In the genomic region with DNA sequence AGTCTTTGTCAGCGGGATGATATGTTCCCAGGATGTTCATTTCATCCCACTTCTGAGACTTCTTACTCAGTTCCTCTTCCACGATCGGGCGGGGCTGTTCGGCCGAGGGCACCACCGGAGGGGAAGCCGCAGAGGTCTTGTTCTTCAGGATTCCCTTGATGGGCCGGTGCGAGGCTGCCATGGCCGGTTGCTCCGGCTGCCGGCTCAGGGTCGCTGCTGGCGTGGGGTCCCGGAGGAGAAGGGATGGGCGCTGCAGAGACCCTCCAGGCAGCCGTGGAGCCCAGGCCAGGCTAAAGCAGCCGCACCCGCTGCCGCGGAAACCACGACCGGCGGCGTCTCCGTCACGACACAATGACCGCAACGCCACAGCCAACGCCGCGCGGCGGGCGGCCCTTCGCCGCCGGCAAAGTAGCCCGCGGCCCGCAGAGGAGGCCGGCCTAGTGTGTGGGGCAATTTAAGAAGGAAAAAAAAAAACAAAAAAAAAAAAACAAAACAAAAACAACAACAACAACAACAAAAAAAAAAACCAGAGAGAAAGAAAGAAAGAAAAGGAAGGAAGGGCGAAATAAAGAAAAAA, we compare ENCODE assay signal across 7 mouse cellular contexts. TPM values are rescaled to one million over a fixed set of nuclear protein-coding genes. Genes with fewer than 3 reads are reported as not detected.
DNase-seq lines count a peak whose midpoint lies in the region; ATAC-seq and TF ChIP-seq lines count a peak whose summit lies in the region.
"Not testable (repeated sequence)": the region's sequence is repeated elsewhere in the genome, so short reads cannot be mapped to it uniquely, and the experiment has no call there.

No protein-coding gene starts in this region.

- 2% methylated on average over 42 of the region's 44 CpGs for WGBS in forebrain, embryonic 12.5 days
- WGBS in heart, embryonic 16.5 days, result 2% methylated on average over 42 of the region's 44 CpGs
- 2% methylated on average over 42 of the region's 44 CpGs for WGBS in intestine, postnatal 0 days
- 1% methylated on average over 43 of the region's 44 CpGs for WGBS in limb, embryonic 14.5 days
- WGBS in midbrain, embryonic 10.5 days, result 2% methylated on average over 44 of the region's 44 CpGs
- WGBS in neural tube, embryonic 15.5 days, result 1% methylated on average over 44 of the region's 44 CpGs

- ATAC-seq in forebrain, embryonic 12.5 days (ENCODE audit: low FRiP score); heart, embryonic 16.5 days (replicated peaks; ENCODE audit: extremely low read depth, insufficient read depth, low FRiP score); intestine, postnatal 0 days; limb, embryonic 14.5 days (ENCODE audit: low FRiP score, low read depth); neural tube, embryonic 15.5 days (ENCODE audit: low FRiP score): not testable (repeated sequence)

- not testable (repeated sequence) for H3K4me1 ChIP-seq in forebrain, embryonic 12.5 days; heart, embryonic 16.5 days (ENCODE audit: control insufficient read depth, insufficient read depth, low read length); intestine, postnatal 0 days (replicated peaks; ENCODE audit: control insufficient read depth, insufficient read depth, low read length); limb, embryonic 14.5 days (ENCODE audit: control insufficient read depth, insufficient read depth, low read length); midbrain, embryonic 10.5 days; neural tube, embryonic 15.5 days

- not testable (repeated sequence) for TF ChIP-seq CTCF in intestine, postnatal 0 days (IDR thresholded peaks at IDR 0.05; ENCODE audit: low read depth)

- H3K36me3 ChIP-seq in forebrain, embryonic 12.5 days (replicated peaks); heart, embryonic 16.5 days (ENCODE audit: control insufficient read depth, insufficient read depth); intestine, postnatal 0 days (ENCODE audit: control insufficient read depth, insufficient read depth); limb, embryonic 14.5 days (ENCODE audit: control insufficient read depth, insufficient read depth, low read length); midbrain, embryonic 10.5 days; neural tube, embryonic 15.5 days: not testable (repeated sequence)

- DNase-seq in cerebellum, postnatal 25 days, result peak; percentile 17 to 34
- DNase-seq in limb, embryonic 14.5 days (ENCODE audit: low spot score), result not testable (repeated sequence)
- peak; percentile 55 for DNase-seq in midbrain, embryonic 10.5 days (ENCODE audit: low spot score)

- H3K27ac ChIP-seq in forebrain, embryonic 12.5 days; heart, embryonic 16.5 days (ENCODE audit: low read length); intestine, postnatal 0 days (ENCODE audit: low read depth, low read length); limb, embryonic 14.5 days (replicated peaks; ENCODE audit: low read depth, low read length); neural tube, embryonic 15.5 days (replicated peaks): not testable (repeated sequence)
- peak overlapping the region; percentile 71 for H3K27ac ChIP-seq in midbrain, embryonic 10.5 days (replicated peaks)

- H3K9me3 ChIP-seq in forebrain, embryonic 12.5 days; heart, embryonic 16.5 days (replicated peaks; ENCODE audit: control insufficient read depth, low read length); intestine, postnatal 0 days (ENCODE audit: control insufficient read depth); limb, embryonic 14.5 days (ENCODE audit: control insufficient read depth, low read length); midbrain, embryonic 10.5 days (replicated peaks); neural tube, embryonic 15.5 days (replicated peaks): not testable (repeated sequence)

- TF ChIP-seq POLR2A in limb, embryonic 14.5 days (IDR thresholded peaks at IDR 0.05; ENCODE audit: borderline replicate concordance, extremely low read depth, insufficient read depth, insufficient read length), result not testable (repeated sequence)

- H3K9ac ChIP-seq in forebrain, embryonic 12.5 days; intestine, postnatal 0 days (ENCODE audit: low read depth, low read length): not testable (repeated sequence)
- H3K9ac ChIP-seq in heart, embryonic 16.5 days (ENCODE audit: low read length), result peak overlapping the region; percentile 60; the same call in 1 of the 2 replicates
- H3K9ac ChIP-seq in limb, embryonic 14.5 days (ENCODE audit: low read depth, low read length, severe bottlenecking), result peak overlapping the region; percentile 46; the same call in 1 of the 2 replicates
- peak overlapping the region; percentile 53 for H3K9ac ChIP-seq in neural tube, embryonic 15.5 days (replicated peaks)

- H3K4me3 ChIP-seq in forebrain, embryonic 12.5 days (replicated peaks), result peak overlapping the region; percentile 44
- H3K4me3 ChIP-seq in heart, embryonic 16.5 days (ENCODE audit: low read length), result peak overlapping the region; percentile 55
- peak overlapping the region; percentile 36 for H3K4me3 ChIP-seq in intestine, postnatal 0 days (ENCODE audit: low read depth, low read length)
- H3K4me3 ChIP-seq in limb, embryonic 14.5 days (replicated peaks; ENCODE audit: low read length), result peak overlapping the region; percentile 42
- H3K4me3 ChIP-seq in midbrain, embryonic 10.5 days, result peak overlapping the region; percentile 55
- H3K4me3 ChIP-seq in neural tube, embryonic 15.5 days (replicated peaks), result peak overlapping the region; percentile 45

- H3K4me2 ChIP-seq in forebrain, embryonic 12.5 days, result peak overlapping the region; percentile 61
- peak overlapping the region; percentile 67 for H3K4me2 ChIP-seq in heart, embryonic 16.5 days (ENCODE audit: low read depth, low read length)
- peak overlapping the region; percentile 72 for H3K4me2 ChIP-seq in intestine, postnatal 0 days (replicated peaks; ENCODE audit: low read depth)
- peak overlapping the region; percentile 59 for H3K4me2 ChIP-seq in limb, embryonic 14.5 days (replicated peaks; ENCODE audit: low read depth, low read length, severe bottlenecking)
- peak overlapping the region; percentile 72 for H3K4me2 ChIP-seq in neural tube, embryonic 15.5 days

- peaks cover 40% of the 10 kb centered on the region for H3K27me3 ChIP-seq in forebrain, embryonic 12.5 days
- not testable (repeated sequence) for H3K27me3 ChIP-seq in heart, embryonic 16.5 days (ENCODE audit: control insufficient read depth, insufficient read depth, low read length); limb, embryonic 14.5 days (ENCODE audit: control insufficient read depth, insufficient read depth, low read length); neural tube, embryonic 15.5 days (replicated peaks)
- H3K27me3 ChIP-seq in intestine, postnatal 0 days (replicated peaks; ENCODE audit: control insufficient read depth, insufficient read depth, low read length), result peaks cover 14% of the 10 kb centered on the region; the same call in 1 of the 2 replicates
- peaks cover 58% of the 10 kb centered on the region for H3K27me3 ChIP-seq in midbrain, embryonic 10.5 days (ENCODE audit: low read depth, poor library complexity, severe bottlenecking)

RNA-seq across cellular contexts. Expression of a gene that starts 10.0 kb away (rescaled TPM):
- 3.0 and 3.1 TPM in 2 replicates for polyA plus RNA-seq in forebrain, embryonic 12.5 days (2016; fragmentation: Nextera tagmentation; extraction: Ambion mirVana)
- polyA plus RNA-seq in heart, embryonic 16.5 days (2015; fragmentation: Nextera tagmentation; extraction: Ambion mirVana), result 0.10 and 0.11 TPM in 2 replicates
- not detected in 2 replicates for polyA plus RNA-seq in intestine, postnatal 0 days (2015; fragmentation: Nextera tagmentation; extraction: Ambion mirVana)
- 13.0 and 15.7 TPM in 2 replicates for polyA plus RNA-seq in limb, embryonic 14.5 days (2012; rRNA removed)
- 14.7 and 17.4 TPM in 2 replicates for polyA plus RNA-seq in limb, embryonic 14.5 days (2014; fragmentation: Nextera tagmentation; extraction: Ambion mirVana)
- 6.2 and 11.1 TPM in 2 replicates for polyA plus RNA-seq in midbrain, embryonic 10.5 days (2016; fragmentation: Nextera tagmentation; extraction: Ambion mirVana)
- 1.0 and 1.1 TPM in 2 replicates for polyA plus RNA-seq in neural tube, embryonic 15.5 days (2015; fragmentation: Nextera tagmentation; extraction: Ambion mirVana)
